Mouse (Mus musculus) left cerebral cortex, postnatal 14 days (tissue): Measurements from ENCODE around the gene Ndufb5. TPM values are rescaled to one million over a fixed set of nuclear protein-coding genes. Genes with fewer than 3 reads are reported as not detected.
"Not testable (repeated sequence)": the region's sequence is repeated elsewhere in the genome, so short reads cannot be mapped to it uniquely, and the experiment has no call there.

Experiments used
- DNase-seq, 2 experiments: peaks; one replicate each; pipeline ENCODE4 v3.0.0; 2021 to 2022; ENCODE audit warnings: low spot score in 2 of 2, mixed read lengths in 1 of 2
- intact Hi-C: fragments of 180-260 bp; cut with DNase I; formaldehyde crosslinking; loops from one replicate; pipeline ENCODE4 v1.15.1; 2025
- total RNA-seq, 2 experiments: library from RNA; stranded (reverse); gene quantifications; 2 replicates each; pipeline ENCODE4 v1.2.3; 2021

Gene Ndufb5
- total RNA-seq, 2 experiments from 2014 or later: 187 to 207 TPM

GRCm38 (mm10) chr3:32717403-32717802 lies 19.4 kb upstream of the Ndufb5 start:
- intact Hi-C loops, DNase-seq: not testable (repeated sequence)

GRCm38 (mm10) chr3:32718271-32718670 lies 18.5 kb upstream of the Ndufb5 start:
- intact Hi-C loops: no loop called here
- no peak for DNase-seq

GRCm38 (mm10) chr3:32724191-32724590 lies 12.6 kb upstream of the Ndufb5 start:
- intact Hi-C loops: no loop called here
- no peak for DNase-seq

GRCm38 (mm10) chr3:32725951-32726350 lies 10.8 kb upstream of the Ndufb5 start:
- intact Hi-C loops: no loop called here
- DNase-seq: no peak

- intact Hi-C loops: no loop called here
Measured at GRCm38 (mm10) chr3:32727861-32728260, 8.9 kb upstream of the Ndufb5 start.

GRCm38 (mm10) chr3:32737172-32737655 lies 424 bp downstream of the Ndufb5 start, which contains the start of gene Mrpl47:
Gene Mrpl47 (minus strand): TSS chr3:32737605.
- intact Hi-C loops: loop anchor here (5.0 kb wide), 2 partner anchors 80 to 1065 kb away; partner anchors contain the start of gene Usp13
- DNase-seq: peak in 1 of 2 experiments; percentile 47

More at GRCm38 (mm10) chr3:32727861-32728260, 8.9 kb upstream of the Ndufb5 start:
- DNase-seq: no peak

GRCm38 (mm10) chr3:32738549-32738948 lies 1.8 kb downstream of the Ndufb5 start:
- intact Hi-C loops: loop anchor here (5.0 kb wide), 2 partner anchors 79 to 1064 kb away; partner anchors contain the start of gene Usp13

GRCm38 (mm10) chr3:32742276-32742780 lies 5.5 kb downstream of the Ndufb5 start:
- intact Hi-C loops: no loop called here
- DNase-seq: no peak

More at GRCm38 (mm10) chr3:32738549-32738948, 1.8 kb downstream of the Ndufb5 start:
- no peak for DNase-seq

GRCm38 (mm10) chr3:32745001-32745400 lies 8.2 kb downstream of the Ndufb5 start:
- intact Hi-C loops: no loop called here

GRCm38 (mm10) chr3:32745426-32745825 lies 8.6 kb downstream of the Ndufb5 start:
- DNase-seq, intact Hi-C loops: not testable (repeated sequence)

More at GRCm38 (mm10) chr3:32745001-32745400, 8.2 kb downstream of the Ndufb5 start:
- no peak for DNase-seq

- intact Hi-C loops: no loop called here
- DNase-seq: peak in 1 of 2 experiments; percentile 50
Measured at GRCm38 (mm10) chr3:32748384-32748783, 11.6 kb downstream of the Ndufb5 start.

- intact Hi-C loops: no loop called here
- no peak for DNase-seq
Measured at GRCm38 (mm10) chr3:32749820-32750579, 13.2 kb downstream of the Ndufb5 start.

- no peak for DNase-seq
- intact Hi-C loops: no loop called here
Measured at GRCm38 (mm10) chr3:32754384-32754915, 17.7 kb downstream of the Ndufb5 start.

- no peak for DNase-seq
- intact Hi-C loops: no loop called here
Measured at GRCm38 (mm10) chr3:32759212-32759611, 22.4 kb downstream of the Ndufb5 start.

- DNase-seq: no peak
- intact Hi-C loops: no loop called here
Measured at GRCm38 (mm10) chr3:32762962-32763361, 26.2 kb downstream of the Ndufb5 start.

- no peak for DNase-seq
- intact Hi-C loops: no loop called here
Measured at GRCm38 (mm10) chr3:32763902-32764301, 27.1 kb downstream of the Ndufb5 start.

GRCm38 (mm10) chr3:32770781-32771180 lies 34.0 kb downstream of the Ndufb5 start:
- DNase-seq: no peak
- intact Hi-C loops: no loop called here
